Mouse (Mus musculus) embryonic facial prominence, embryonic 12.5 days (tissue): ENCODE measurements around the gene Nxnl1. TPM values are rescaled to one million over a fixed set of nuclear protein-coding genes. Genes with fewer than 3 reads are reported as not detected.
"Not testable (repeated sequence)": the region's sequence is repeated elsewhere in the genome, so short reads cannot be mapped to it uniquely, and the experiment has no call there.

Experiments used
- ATAC-seq: fragments of 200-750 bp; cut with Nextera tagmentation; 2 replicates; pipeline ENCODE4 v1.8.0; 2017; ENCODE audit not compliant: insufficient number of reproducible peaks, insufficient read depth, low FRiP score, low TSS enrichment
- H3K27ac ChIP-seq: fragments of 300-500 bp; sonication (generic); 2 replicates; pipeline ENCODE4 v1.5.1; 2016; ENCODE audit warnings: mild to moderate bottlenecking
- H3K27me3 ChIP-seq: fragments of 300-500 bp; sonication (generic); 2 replicates; pipeline ENCODE4 v1.6.1; 2016; ENCODE audit warnings: mild to moderate bottlenecking, moderate library complexity
- H3K36me3 ChIP-seq: fragments of 300-500 bp; sonication (generic); 2 replicates; pipeline ENCODE4 v1.6.1; 2016; ENCODE audit warnings: mild to moderate bottlenecking
- H3K4me1 ChIP-seq: fragments of 300-500 bp; sonication (generic); 2 replicates; pipeline ENCODE4 v1.6.1; 2016
- H3K4me2 ChIP-seq: fragments of 300-500 bp; sonication (generic); replicated peaks from 2 replicates; pipeline ENCODE4 v1.6.1; 2016; ENCODE audit warnings: mild to moderate bottlenecking, moderate library complexity
- H3K4me3 ChIP-seq: fragments of 300-500 bp; sonication (generic); 2 replicates; pipeline ENCODE4 v1.5.1; 2016; ENCODE audit warnings: mild to moderate bottlenecking
- H3K9ac ChIP-seq: fragments of 300-500 bp; sonication (generic); 2 replicates; pipeline ENCODE4 v1.6.1; 2016; ENCODE audit warnings: mild to moderate bottlenecking, moderate library complexity
- H3K9me3 ChIP-seq: fragments of 300-500 bp; sonication (generic); 2 replicates; pipeline ENCODE4 v1.6.1; 2016; ENCODE audit warnings: mild to moderate bottlenecking, moderate library complexity
- WGBS: fragments of 180-500 bp; shearing (Covaris S2); methylation state at CpG from one replicate; pipeline ENCODE4 v1.1.7; 2016; 5-methylcytosine and 5-hydroxymethylcytosine counted together
- polyA plus RNA-seq: library from polyadenylated mRNA; unstranded; fragments of >200 nt; fragmentation: Nextera tagmentation; extraction: Ambion mirVana; gene quantifications from 2 replicates; pipeline ENCODE4 v1.2.1, GENCODE M21; 2016

The Nxnl1 gene
- polyA plus RNA-seq, 1 experiment from 2014 or later = not detected

DNA sequence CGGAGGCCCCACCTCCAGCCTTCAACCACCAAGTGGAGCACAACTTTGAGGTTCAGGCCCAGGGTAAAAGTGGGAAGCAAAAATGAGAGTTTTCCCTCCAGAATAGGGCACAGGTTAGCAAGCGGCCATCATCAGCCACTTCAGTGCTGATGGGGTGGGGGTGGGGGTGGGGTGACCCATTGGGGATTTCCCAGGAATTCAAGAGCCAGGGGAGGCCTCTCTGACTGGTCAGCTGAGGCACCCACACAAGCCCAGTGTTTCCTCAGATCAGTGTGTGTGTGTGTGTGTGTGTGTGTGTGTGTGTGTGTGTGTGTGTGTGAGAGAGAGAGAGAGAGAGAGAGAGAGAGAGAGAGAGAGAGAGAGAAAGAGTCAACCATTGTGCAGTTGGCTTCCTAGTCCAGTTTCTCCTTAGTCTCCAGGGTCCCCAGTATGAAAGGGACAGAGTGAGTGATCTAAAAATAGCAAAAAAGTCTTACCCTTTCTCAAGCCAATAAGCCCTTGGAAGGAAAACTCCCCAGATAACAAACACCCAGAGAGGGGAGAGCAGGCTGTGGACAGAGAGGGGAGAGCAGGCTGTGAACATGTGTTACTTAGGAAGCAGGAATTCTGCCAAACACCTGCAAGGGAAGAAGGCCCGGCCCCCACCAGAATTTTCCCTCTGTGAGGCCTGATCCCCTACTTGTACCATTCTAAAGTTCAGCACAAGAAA, 39.1 kb downstream of the Nxnl1 start:
- peaks cover 7% of the 10 kb centered on the region; the same call in 1 of the 2 replicates for H3K4me1 ChIP-seq
- H3K27me3 ChIP-seq = peaks cover 38% of the 10 kb centered on the region
- no peak overlapping the region for H3K4me2 ChIP-seq
- H3K36me3 ChIP-seq = no peaks in the 10 kb centered on the region
- H3K4me3 ChIP-seq = no peak overlapping the region
- no peak overlapping the region for H3K9ac ChIP-seq
- 49% methylated on average over 3 of the region's 3 CpGs for WGBS
- no peak for ATAC-seq
- H3K9me3 ChIP-seq = no peaks in the 10 kb centered on the region
- 0 out of 2 replicates have a peak overlapping the region, but pooled peaks have one; percentile 25 for H3K27ac ChIP-seq

DNA sequence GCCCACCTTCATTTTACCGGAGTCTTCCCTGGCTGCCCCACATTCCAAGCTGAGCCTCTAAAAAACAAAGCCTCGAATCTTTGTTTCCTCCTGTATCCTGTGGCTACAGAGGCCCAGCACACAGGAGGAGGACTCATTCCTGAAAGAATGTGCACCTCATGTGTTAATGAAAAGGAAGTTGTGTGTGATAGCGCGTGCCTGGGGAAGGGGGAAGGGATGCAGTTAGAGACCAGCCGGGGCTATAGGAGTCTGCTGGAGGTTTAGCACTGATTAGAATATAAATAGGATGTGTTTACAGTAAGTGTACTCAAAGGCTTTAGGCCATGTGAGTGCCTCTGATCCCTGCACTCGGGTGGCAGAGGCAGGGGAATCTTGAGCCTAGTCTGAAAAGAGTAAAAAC, 40.1 kb downstream of the Nxnl1 start:
- H3K4me1 ChIP-seq = peaks cover 10% of the 10 kb centered on the region; the same call in 1 of the 2 replicates
- H3K4me3 ChIP-seq = no peak overlapping the region
- WGBS = 8% methylated on average over 6 of the region's 6 CpGs
- H3K36me3 ChIP-seq = no peaks in the 10 kb centered on the region
- H3K4me2 ChIP-seq = no peak overlapping the region
- H3K9me3 ChIP-seq = no peaks in the 10 kb centered on the region
- no peak overlapping the region for H3K9ac ChIP-seq
- no peak overlapping the region for H3K27ac ChIP-seq
- ATAC-seq = no peak
- peaks cover 38% of the 10 kb centered on the region for H3K27me3 ChIP-seq

DNA sequence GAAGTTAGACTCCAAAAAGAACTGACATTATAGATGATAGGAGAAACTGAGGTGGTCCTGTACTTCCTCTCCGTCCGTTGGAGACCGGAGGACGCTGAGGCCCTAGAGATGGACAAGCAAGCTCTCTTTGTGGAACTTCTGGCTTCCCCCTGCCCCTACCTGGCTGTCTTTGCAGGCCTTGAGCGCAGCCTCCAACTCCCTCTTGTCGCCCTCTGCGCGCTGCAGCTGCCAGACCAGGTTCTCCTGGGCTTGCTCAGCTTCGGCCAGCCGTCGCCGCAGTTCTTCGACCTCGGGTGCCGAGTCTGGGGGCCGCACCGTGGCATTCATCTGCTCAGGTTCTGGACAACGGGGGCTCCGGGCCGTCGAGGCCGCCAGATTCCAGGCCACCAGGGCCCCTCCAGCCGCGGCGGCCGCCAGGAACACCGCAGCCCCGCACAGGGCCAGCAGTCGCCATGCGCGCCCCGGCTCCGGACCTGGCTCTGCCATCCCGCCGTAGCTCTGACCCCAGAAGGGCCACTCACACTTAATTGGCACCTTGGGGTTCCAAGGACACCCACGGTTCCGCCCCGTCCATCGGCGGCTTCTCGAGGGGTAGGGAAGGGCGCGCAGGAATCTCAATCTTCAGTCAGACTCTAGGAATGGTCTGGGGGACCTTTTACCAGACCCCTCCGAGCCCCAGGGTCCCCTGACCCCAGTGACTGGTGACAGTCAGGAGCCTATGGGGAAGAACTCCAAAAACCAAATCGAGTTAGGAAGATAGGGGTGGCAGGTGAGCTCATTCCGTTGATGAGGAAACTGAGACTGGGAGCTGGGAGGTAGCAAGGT, 41.0 kb downstream of the Nxnl1 start, which contains the start of gene Ccdc194:
TSS of gene Ccdc194 (minus strand) at position 486 of the 825 bp plus-strand sequence.
- Histone ChIP-seq H3K4me3 (peak within 1 kb of the TSS; percentile 15; the same call in 1 of the 2 replicates), H3K4me2 (peak within 1 kb of the TSS; percentile 37), H3K9ac (no peak within 1 kb of the TSS), H3K36me3 (no peaks in the 10 kb centered on the region), H3K4me1 (peaks cover 10% of the 10 kb centered on the region; the same call in 1 of the 2 replicates), H3K27ac (no peak within 1 kb of the TSS), H3K27me3 (peaks cover 38% of the 10 kb centered on the region), H3K9me3 (no peaks in the 10 kb centered on the region)
- WGBS = 9% methylated on average over 46 of the region's 46 CpGs
- no peak for ATAC-seq

DNA sequence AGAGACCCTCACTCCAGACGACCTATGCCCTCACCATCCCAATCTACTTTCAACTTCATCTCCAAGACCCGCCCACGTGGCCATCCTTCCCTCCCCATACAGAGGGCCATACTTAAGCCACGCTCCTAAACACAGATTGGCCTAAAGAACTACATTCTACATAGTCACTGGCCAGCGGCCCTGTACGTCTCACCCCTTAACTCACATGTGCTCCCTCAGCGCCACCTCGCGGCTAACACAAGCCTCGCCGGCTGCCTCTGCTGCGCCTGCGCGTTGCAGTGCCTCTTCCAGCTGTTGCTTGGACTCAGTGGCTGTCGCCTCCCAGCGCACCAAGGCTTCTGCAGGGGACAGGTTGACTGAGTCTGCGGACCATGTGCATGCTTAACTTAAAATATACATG, 44.8 kb downstream of the Nxnl1 start:
- peak overlapping the region; percentile 30 for H3K4me2 ChIP-seq
- peaks cover 31% of the 10 kb centered on the region for H3K27me3 ChIP-seq
- H3K36me3 ChIP-seq = no peaks in the 10 kb centered on the region
- H3K9me3 ChIP-seq = no peaks in the 10 kb centered on the region
- peak; percentile 80 for ATAC-seq
- H3K4me3 ChIP-seq = no peak overlapping the region
- 5% methylated on average over 17 of the region's 17 CpGs for WGBS
- peaks cover 10% of the 10 kb centered on the region; the same call in 1 of the 2 replicates for H3K4me1 ChIP-seq
- H3K9ac ChIP-seq = no peak overlapping the region
- H3K27ac ChIP-seq = no peak overlapping the region

DNA sequence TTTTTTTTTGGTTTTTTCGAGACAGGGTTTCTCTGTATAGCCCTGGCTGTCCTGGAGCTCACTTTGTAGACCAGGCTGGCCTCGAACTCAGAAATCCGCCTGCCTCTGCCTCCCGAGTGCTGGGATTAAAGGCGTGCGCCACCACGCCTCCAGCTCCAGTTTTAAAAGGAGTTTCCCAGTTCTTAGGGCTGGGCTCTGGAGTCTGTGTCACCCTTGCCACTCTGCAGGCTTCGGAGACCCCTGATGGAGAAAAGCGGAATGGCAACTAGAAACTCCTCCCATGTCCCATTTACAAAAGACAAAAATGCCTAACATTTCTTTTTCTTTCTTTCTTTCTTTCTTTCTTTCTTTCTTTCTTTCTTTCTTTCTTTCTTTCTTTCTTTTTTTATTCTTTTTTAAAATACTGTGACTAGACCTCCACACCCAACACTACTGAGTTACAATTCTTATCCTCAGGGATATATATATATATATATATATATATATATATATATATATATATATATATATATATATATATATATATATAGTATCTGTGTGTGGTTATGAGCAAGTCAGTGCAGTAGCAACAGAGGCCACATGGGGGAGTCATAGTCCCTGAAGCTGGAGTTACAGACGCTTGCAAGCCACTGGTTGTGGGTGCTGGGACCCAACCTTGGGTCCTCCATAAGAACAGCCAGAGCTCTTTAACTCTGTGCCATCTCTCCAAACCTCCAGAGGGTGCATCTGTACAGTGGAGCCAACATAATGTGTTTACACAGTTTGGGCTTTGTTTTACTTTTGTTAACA, 47.2 kb downstream of the Nxnl1 start:
- ATAC-seq, H3K4me2 ChIP-seq, H3K4me1 ChIP-seq, H3K9ac ChIP-seq, H3K36me3 ChIP-seq, H3K4me3 ChIP-seq, H3K27me3 ChIP-seq, H3K9me3 ChIP-seq, H3K27ac ChIP-seq: not testable (repeated sequence)
- whole genome bisulfite sequencing = 36% methylated on average over 9 of the region's 10 CpGs

DNA sequence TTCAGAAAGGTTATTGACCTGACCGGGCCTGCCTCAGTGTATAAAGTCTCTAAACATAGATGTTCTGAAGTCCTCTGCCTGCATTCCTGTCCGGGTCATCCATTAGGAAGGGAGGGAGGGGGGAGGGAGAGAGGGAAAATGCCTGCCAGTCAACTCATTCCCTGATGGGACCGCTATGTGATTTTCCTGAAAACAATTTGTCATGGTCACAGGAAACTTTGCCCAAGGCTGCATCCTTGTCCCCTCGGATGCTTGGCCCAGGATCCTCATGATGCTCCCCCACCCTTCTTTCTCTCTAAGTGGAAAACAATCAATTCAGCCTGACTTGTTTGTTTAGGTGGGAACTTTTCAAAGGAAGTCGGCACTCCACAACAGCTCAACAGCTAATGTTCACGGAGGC, 49.6 kb downstream of the Nxnl1 start:
- 5% methylated on average over 6 of the region's 6 CpGs for WGBS
- H3K27ac ChIP-seq = no peak overlapping the region
- no peak for ATAC-seq
- H3K9me3 ChIP-seq = no peaks in the 10 kb centered on the region
- no peak overlapping the region for H3K9ac ChIP-seq
- H3K36me3 ChIP-seq = no peaks in the 10 kb centered on the region
- H3K4me1 ChIP-seq = 0 out of 2 replicates have a peak, but pooled peaks cover 3% of the 10 kb centered on the region
- H3K27me3 ChIP-seq = no peaks in the 10 kb centered on the region
- no peak overlapping the region for H3K4me3 ChIP-seq
- H3K4me2 ChIP-seq = no peak overlapping the region

DNA sequence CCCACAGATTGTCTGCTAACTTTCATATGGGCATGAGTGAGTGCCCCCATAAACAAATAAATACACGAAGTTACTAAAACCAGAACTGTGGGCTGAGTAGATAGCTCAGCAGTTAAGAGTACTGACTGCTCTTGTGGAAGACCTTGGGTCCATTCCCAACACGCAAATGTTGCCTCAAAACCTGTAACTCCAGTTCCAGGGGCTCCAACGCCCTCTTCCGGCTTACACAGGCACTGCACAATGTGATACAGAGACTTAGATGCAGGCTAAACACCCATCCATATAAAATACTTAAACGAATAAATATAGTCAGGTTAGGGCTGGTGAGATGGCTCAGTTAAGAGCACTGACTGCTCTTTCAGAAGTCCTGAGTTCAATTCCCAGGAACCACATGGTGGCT, 51.4 kb downstream of the Nxnl1 start:
- Histone ChIP-seq H3K27me3 (no peaks in the 10 kb centered on the region), H3K4me2 (no peak overlapping the region), H3K4me3 (no peak overlapping the region), H3K9me3 (no peaks in the 10 kb centered on the region), H3K4me1 (no peaks in the 10 kb centered on the region), H3K36me3 (no peaks in the 10 kb centered on the region), H3K27ac (no peak overlapping the region), H3K9ac (no peak overlapping the region)
- 66% methylated on average over 5 of the region's 5 CpGs for WGBS
- ATAC-seq = no peak

DNA sequence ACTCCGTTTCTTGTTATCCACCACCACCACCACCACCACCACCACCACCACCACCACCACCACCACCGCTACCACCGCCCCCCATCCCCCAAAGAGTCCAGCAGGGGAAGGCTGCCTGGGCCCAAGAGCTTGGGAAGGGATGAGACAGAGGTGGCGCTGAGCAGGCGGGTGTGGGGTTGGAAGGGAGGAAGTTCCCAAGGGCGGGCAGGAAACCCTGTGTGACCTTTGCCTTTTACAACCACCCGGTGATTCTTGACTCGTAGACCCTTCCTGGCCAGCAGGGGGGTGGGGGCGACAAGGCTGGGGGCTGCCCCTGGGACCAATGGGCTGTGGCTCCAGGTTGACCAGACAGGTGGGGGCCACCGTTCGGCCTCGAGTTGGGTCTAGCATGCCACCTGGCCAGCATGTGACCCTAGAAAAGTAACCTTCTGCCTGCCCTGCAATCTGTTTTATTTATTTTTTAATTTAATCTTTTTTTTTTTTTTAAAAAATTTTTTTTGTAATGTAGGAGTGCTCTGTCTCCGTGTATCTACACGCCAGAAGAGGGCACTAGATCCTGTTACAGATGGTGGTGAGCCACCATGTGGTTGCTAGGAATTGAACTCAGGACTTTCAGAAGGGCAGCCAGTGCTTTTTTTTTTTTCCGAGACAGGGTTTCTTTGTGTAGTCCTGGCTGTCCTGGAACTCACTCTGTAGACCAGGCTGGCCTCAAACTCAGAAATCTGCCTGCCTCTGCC, 53.2 kb downstream of the Nxnl1 start:
- 67% methylated on average over 15 of the region's 15 CpGs for WGBS
- Histone ChIP-seq H3K4me1 (no peaks in the 10 kb centered on the region), H3K36me3 (no peaks in the 10 kb centered on the region), H3K27ac (no peak overlapping the region), H3K27me3 (peaks cover 13% of the 10 kb centered on the region), H3K9me3 (no peaks in the 10 kb centered on the region), H3K9ac (no peak overlapping the region), H3K4me3 (no peak overlapping the region), H3K4me2 (no peak overlapping the region)
- ATAC-seq = no peak

DNA sequence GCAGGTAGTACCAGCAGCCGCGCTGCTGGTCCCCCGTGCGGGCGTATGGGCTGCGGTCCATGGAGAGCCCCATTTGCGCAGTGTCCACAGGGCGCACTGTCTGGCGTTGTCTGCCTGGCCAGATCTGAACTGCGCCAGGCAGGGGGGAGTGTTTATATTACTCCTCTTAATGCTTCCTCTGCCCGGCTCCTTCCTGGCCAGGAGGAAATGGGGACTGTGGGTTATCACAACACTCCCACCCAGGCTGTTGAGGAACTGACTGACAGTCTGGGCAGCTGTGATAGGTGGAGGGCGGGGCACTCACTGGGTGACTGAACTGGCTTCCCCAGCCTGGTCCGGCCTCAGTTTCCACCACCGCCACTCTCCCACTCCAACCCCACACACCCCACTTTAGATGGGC, 54.8 kb downstream of the Nxnl1 start, which contains the start of gene Plvap:
TSS of gene Plvap (minus strand) at position 109 of the 400 bp plus-strand sequence.
- WGBS = 50% methylated on average over 14 of the region's 14 CpGs
- Histone ChIP-seq H3K9ac (no peak within 1 kb of the TSS), H3K9me3 (no peaks in the 10 kb centered on the region), H3K27me3 (peaks cover 29% of the 10 kb centered on the region), H3K27ac (0 out of 2 replicates have a peak within 1 kb of the TSS, but pooled peaks have one; percentile 11), H3K36me3 (no peaks in the 10 kb centered on the region), H3K4me3 (0 out of 2 replicates have a peak within 1 kb of the TSS, but pooled peaks have one; percentile 6), H3K4me1 (no peaks in the 10 kb centered on the region), H3K4me2 (no peak within 1 kb of the TSS)
- ATAC-seq = no peak; the same call in 1 of the 2 replicates
